Mouse (Mus musculus) hindbrain, embryonic 14.5 days (tissue): ENCODE data around the gene Setd1a. TPM values are rescaled to one million over a fixed set of nuclear protein-coding genes. Genes with fewer than 3 reads are reported as not detected.

Experiments
- ATAC-seq: fragments of 200-750 bp; cut with Nextera tagmentation; 2 replicates; pipeline ENCODE4 v1.8.0; 2017; ENCODE audit warnings: moderate number of reproducible peaks, mild to moderate bottlenecking, moderate TSS enrichment, moderate library complexity; ENCODE audit not compliant: low FRiP score
- DNase-seq: peaks from one replicate; pipeline ENCODE4 v3.0.0-alpha.2; 2015; ENCODE audit warnings: low spot score
- H3K27ac ChIP-seq: fragments of 300-500 bp; sonication (generic); 2 replicates; pipeline ENCODE4 v1.5.1; 2014; ENCODE audit warnings: mild to moderate bottlenecking, moderate library complexity
- H3K27me3 ChIP-seq: fragments of 300-500 bp; sonication (generic); 2 replicates; pipeline ENCODE4 v1.6.1; 2014; ENCODE audit warnings: mild to moderate bottlenecking, low read length, mixed read lengths; ENCODE audit not compliant: control insufficient read depth, insufficient read depth
- H3K36me3 ChIP-seq: fragments of 300-500 bp; sonication (generic); replicated peaks from 2 replicates; pipeline ENCODE4 v1.6.1; 2014; ENCODE audit not compliant: control insufficient read depth, insufficient read depth
- H3K4me1 ChIP-seq: fragments of 300-500 bp; sonication (generic); replicated peaks from 2 replicates; pipeline ENCODE4 v1.6.1; 2014; ENCODE audit warnings: antibody characterized with exemption, low read length, mixed read lengths; ENCODE audit not compliant: control insufficient read depth, insufficient read depth
- H3K4me2 ChIP-seq: fragments of 300-500 bp; sonication (generic); replicated peaks from 2 replicates; pipeline ENCODE4 v1.6.1; 2014; ENCODE audit warnings: mild to moderate bottlenecking, moderate library complexity
- H3K4me3 ChIP-seq: fragments of 300-500 bp; sonication (generic); replicated peaks from 2 replicates; pipeline ENCODE4 v1.5.1; 2014; ENCODE audit warnings: mild to moderate bottlenecking, low read length
- H3K9ac ChIP-seq: fragments of 300-500 bp; sonication (generic); 2 replicates; pipeline ENCODE4 v1.6.1; 2014
- H3K9me3 ChIP-seq: fragments of 300-500 bp; sonication (generic); 2 replicates; pipeline ENCODE4 v1.6.1; 2016; ENCODE audit warnings: low read length; ENCODE audit not compliant: control insufficient read depth
- WGBS: fragments of 180-500 bp; shearing (Covaris S2); extraction: QIAGEN DNeasy Blood & Tissue Kit; methylation state at CpG from one replicate; pipeline ENCODE4 v1.1.7; 2014; 5-methylcytosine and 5-hydroxymethylcytosine counted together
- polyA plus RNA-seq: library from polyadenylated mRNA; unstranded; fragments of >200 nt; fragmentation: Nextera tagmentation; extraction: Ambion mirVana; gene quantifications from 2 replicates; pipeline ENCODE4 v1.2.1, GENCODE M21; 2014

The Setd1a gene
- polyA plus RNA-seq, 1 experiment from 2014 or later, result 19.1 TPM

GRCm38 (mm10) chr7:127808821-127809220 is 32.4 kb downstream of the Setd1a start:
- WGBS, result 80% methylated on average over 5 of the region's 5 CpGs
- H3K27ac ChIP-seq, result no peak overlapping the region
- H3K4me3 ChIP-seq, result no peak overlapping the region
- no peaks in the 10 kb centered on the region for H3K9me3 ChIP-seq
- no peak overlapping the region for H3K4me2 ChIP-seq
- H3K9ac ChIP-seq, result no peak overlapping the region
- peaks cover 78% of the 10 kb centered on the region for H3K36me3 ChIP-seq
- no peaks in the 10 kb centered on the region for H3K27me3 ChIP-seq
- ATAC-seq, result no peak
- no peaks in the 10 kb centered on the region for H3K4me1 ChIP-seq
- no peak for DNase-seq

DNA sequence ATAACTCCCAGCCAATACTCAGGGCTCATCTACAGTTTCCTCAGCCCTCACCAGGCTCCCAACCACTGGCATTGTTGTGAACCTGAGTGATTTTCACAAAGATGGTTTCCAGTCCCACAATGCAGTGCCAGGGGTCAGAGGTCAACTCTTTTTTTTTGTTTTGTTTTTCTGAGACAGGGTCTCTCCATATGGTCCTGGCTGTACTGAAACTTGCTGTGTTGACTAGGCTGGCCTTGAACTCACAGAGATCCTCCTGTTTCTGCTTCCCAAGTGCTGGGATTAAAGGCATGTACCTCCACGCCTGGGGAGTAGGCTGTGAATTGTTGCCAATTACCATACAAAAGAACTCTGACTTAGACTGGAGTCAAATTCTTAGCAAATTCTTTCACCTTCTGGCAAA is 33.4 kb downstream of the Setd1a start:
- Histone ChIP-seq H3K9ac (no peak overlapping the region), H3K4me3 (no peak overlapping the region), H3K9me3 (no peaks in the 10 kb centered on the region), H3K27ac (no peak overlapping the region), H3K4me1 (no peaks in the 10 kb centered on the region), H3K36me3 (peaks cover 87% of the 10 kb centered on the region), H3K27me3 (no peaks in the 10 kb centered on the region), H3K4me2 (no peak overlapping the region)
- WGBS, result 94% methylated on average over 1 of the region's 1 CpGs
- DNase-seq (no peak), ATAC-seq (no peak)

GRCm38 (mm10) chr7:127810650-127811049 is 34.2 kb downstream of the Setd1a start:
- Histone ChIP-seq H3K9me3 (no peaks in the 10 kb centered on the region), H3K27ac (no peak overlapping the region), H3K4me1 (no peaks in the 10 kb centered on the region), H3K36me3 (peaks cover 89% of the 10 kb centered on the region), H3K9ac (no peak overlapping the region), H3K4me2 (no peak overlapping the region), H3K4me3 (no peak overlapping the region), H3K27me3 (no peaks in the 10 kb centered on the region)
- WGBS, result 77% methylated on average over 10 of the region's 10 CpGs
- no peak for DNase-seq
- ATAC-seq, result no peak

GRCm38 (mm10) chr7:127811240-127811639 is 34.8 kb downstream of the Setd1a start:
- Histone ChIP-seq H3K4me2 (no peak overlapping the region), H3K27ac (no peak overlapping the region), H3K36me3 (peaks cover 86% of the 10 kb centered on the region), H3K9me3 (no peaks in the 10 kb centered on the region), H3K9ac (no peak overlapping the region), H3K27me3 (no peaks in the 10 kb centered on the region), H3K4me3 (no peak overlapping the region), H3K4me1 (no peaks in the 10 kb centered on the region)
- 80% methylated on average over 4 of the region's 4 CpGs for WGBS
- no peak for DNase-seq
- no peak for ATAC-seq

DNA sequence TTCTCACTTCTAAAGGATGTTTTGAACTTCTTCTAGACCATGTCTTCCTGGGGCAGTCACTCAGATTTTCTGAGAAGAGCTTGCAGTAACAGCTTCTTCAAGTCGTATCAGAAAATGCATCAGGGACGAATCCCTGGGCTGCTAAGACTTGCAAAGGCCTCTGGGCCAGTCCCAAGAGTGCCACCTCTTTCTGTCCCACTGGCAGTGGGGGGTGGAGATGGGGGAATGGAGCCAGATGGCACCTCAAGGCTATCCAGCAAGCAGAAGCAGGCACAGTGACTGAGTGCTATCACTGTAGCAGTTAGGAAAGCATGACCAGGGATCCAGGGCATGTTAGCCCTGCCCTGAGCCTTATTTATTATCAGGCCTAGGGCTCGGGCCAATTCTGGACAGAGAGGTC is 35.8 kb downstream of the Setd1a start:
- Histone ChIP-seq H3K36me3 (peaks cover 81% of the 10 kb centered on the region), H3K4me1 (no peaks in the 10 kb centered on the region), H3K9me3 (no peaks in the 10 kb centered on the region), H3K27ac (no peak overlapping the region), H3K4me2 (no peak overlapping the region), H3K9ac (no peak overlapping the region), H3K4me3 (no peak overlapping the region), H3K27me3 (no peaks in the 10 kb centered on the region)
- DNase-seq (no peak), ATAC-seq (no peak)
- 91% methylated on average over 3 of the region's 3 CpGs for whole genome bisulfite sequencing

DNA sequence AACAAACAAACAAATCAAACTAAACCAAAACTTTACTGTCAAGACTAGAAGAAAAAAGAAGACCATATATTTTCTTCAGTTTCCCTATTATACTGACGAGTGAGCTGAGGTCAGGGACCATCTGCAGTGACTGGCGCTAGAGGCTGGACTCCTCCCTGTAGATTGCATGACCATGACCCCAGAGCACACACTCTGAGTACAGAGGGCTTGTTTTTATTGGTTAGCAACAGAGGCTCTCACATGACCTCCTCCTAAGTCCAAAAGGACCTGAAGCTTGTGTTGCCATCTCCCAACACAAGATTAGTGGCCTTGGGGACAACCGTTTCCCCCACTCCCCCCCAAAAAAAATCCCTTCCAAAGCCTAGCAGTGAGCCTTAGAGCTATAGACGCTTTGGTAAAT is 37.4 kb downstream of the Setd1a start:
- Histone ChIP-seq H3K9ac (no peak overlapping the region), H3K4me2 (no peak overlapping the region), H3K9me3 (no peaks in the 10 kb centered on the region), H3K36me3 (peaks cover 72% of the 10 kb centered on the region), H3K4me1 (no peaks in the 10 kb centered on the region), H3K27ac (no peak overlapping the region), H3K27me3 (no peaks in the 10 kb centered on the region), H3K4me3 (no peak overlapping the region)
- DNase-seq (no peak), ATAC-seq (no peak)
- 90% methylated on average over 4 of the region's 4 CpGs for WGBS

GRCm38 (mm10) chr7:127814241-127814921 is 37.9 kb downstream of the Setd1a start:
- H3K27ac ChIP-seq, result no peak overlapping the region
- H3K27me3 ChIP-seq, result no peaks in the 10 kb centered on the region
- no peak overlapping the region for H3K9ac ChIP-seq
- no peak overlapping the region for H3K4me2 ChIP-seq
- no peak overlapping the region for H3K4me3 ChIP-seq
- peaks cover 66% of the 10 kb centered on the region for H3K36me3 ChIP-seq
- DNase-seq (no peak), ATAC-seq (no peak)
- no peaks in the 10 kb centered on the region for H3K9me3 ChIP-seq
- 84% methylated on average over 19 of the region's 19 CpGs for WGBS
- no peaks in the 10 kb centered on the region for H3K4me1 ChIP-seq

DNA sequence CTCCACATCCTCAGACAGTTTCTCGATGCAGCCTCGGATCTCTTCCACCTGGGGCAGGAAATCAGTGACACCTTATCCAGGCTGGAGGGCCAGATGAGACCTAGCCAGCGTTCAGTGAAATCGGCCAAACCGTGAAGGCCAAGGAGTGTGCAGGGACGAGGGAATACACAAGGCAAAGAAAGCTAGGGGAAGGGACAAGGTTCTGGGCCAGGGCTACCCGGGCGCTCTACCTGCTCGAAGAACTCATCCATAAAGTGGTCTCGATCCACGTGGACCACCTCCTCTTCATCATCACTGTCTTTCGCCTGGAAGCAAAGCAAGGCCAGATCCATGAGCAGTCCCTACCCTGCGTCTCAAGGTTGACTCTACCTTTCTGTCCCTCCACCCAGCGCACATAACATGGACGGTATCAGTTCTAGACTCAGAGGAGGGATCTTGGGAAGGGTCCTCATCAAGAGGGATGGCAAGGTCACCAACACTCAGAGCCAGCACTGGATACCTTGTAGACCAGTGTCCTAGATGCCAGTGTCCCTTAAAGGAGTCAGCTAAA is 38.7 kb downstream of the Setd1a start:
- Histone ChIP-seq H3K4me1 (no peaks in the 10 kb centered on the region), H3K9ac (no peak overlapping the region), H3K9me3 (no peaks in the 10 kb centered on the region), H3K27ac (no peak overlapping the region), H3K36me3 (peaks cover 58% of the 10 kb centered on the region), H3K4me3 (no peak overlapping the region), H3K27me3 (no peaks in the 10 kb centered on the region), H3K4me2 (no peak overlapping the region)
- no peak for DNase-seq
- 94% methylated on average over 15 of the region's 15 CpGs for WGBS
- no peak for ATAC-seq

DNA sequence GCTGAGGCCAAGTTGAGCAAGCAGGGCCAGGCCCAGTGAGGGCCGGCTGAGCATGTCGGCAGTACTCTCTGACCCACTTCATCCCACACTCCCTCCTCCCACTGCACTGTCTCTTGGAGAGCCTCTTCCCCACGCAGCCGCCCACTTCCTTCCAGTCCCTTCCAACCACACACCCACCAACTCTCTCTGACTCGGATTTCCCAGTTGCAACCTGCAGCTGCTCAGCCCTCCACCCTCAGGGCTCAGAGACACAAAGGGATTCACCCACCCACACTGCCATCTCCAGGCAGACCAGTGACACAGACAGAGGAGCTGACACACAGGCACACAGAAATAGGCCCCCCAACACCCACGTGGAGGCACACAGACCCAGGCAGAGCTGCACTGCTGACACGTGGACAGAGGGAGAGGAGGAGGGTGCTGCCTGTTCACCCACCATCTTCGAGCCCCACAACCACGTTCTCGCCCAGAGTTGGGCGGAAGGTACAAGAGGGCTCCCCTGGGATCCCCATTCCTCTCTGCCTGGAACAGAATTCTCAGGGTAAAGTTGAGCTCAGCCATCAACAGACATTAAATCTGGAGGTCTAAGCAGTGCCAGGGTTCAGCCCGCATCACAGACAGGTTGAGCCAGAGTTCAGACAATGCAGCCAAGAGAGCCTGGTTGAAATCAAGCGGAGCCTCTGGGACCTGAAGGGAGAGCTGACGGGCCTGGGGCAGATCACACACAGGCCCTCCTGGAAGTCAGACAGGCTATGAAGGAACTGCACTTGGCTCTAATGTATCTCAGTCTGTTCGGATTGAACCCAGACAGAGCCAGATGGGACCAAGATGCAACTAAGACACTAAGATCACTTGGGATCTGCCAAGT is 39.7 kb downstream of the Setd1a start:
- Histone ChIP-seq H3K4me2 (no peak overlapping the region), H3K36me3 (peaks cover 49% of the 10 kb centered on the region), H3K27ac (no peak overlapping the region), H3K27me3 (no peaks in the 10 kb centered on the region), H3K4me1 (no peaks in the 10 kb centered on the region), H3K9ac (no peak overlapping the region), H3K4me3 (no peak overlapping the region), H3K9me3 (no peaks in the 10 kb centered on the region)
- DNase-seq (no peak), ATAC-seq (no peak)
- WGBS, result 69% methylated on average over 15 of the region's 15 CpGs
